Mouse (Mus musculus): ENCODE results near the gene Ppia.
"Not testable (repeated sequence)": the region's sequence is repeated elsewhere in the genome, so short reads cannot be mapped to it uniquely, and the experiment has no call there.

Gene Ppia

GRCm38 (mm10) chr11:6414751-6415550 lies at the start of gene Ppia:
Ppia (plus strand) TSS chr11:6415443.
- DNase-seq (ENCODE audit: low spot score), result no peak

GRCm38 (mm10) chr11:6365885-6366284 lies 49.4 kb upstream of the Ppia start:
- peak; percentile 78 for DNase-seq (ENCODE audit: low spot score)

GRCm38 (mm10) chr11:6366434-6366833 lies 48.8 kb upstream of the Ppia start:
- DNase-seq (ENCODE audit: low spot score), result no peak

- no peak for DNase-seq (ENCODE audit: low spot score)
Measured at GRCm38 (mm10) chr11:6367156-6367555, 48.1 kb upstream of the Ppia start.

GRCm38 (mm10) chr11:6367986-6368385 lies 47.3 kb upstream of the Ppia start:
- DNase-seq (ENCODE audit: low spot score), result not testable (repeated sequence)

- DNase-seq (ENCODE audit: low spot score), result no peak
Measured at GRCm38 (mm10) chr11:6371376-6372155, 43.7 kb upstream of the Ppia start.

GRCm38 (mm10) chr11:6372784-6373183 lies 42.5 kb upstream of the Ppia start:
- DNase-seq (ENCODE audit: low spot score), result no peak

GRCm38 (mm10) chr11:6380916-6381315 lies 34.3 kb upstream of the Ppia start:
- no peak for DNase-seq (ENCODE audit: low spot score)

- no peak for DNase-seq (ENCODE audit: low spot score)
Measured at GRCm38 (mm10) chr11:6388126-6388725, 27.0 kb upstream of the Ppia start.

GRCm38 (mm10) chr11:6388726-6389413 lies 26.4 kb upstream of the Ppia start, which contains the start of gene Zmiz2:
Zmiz2 (plus strand) TSS chr11:6389074.
- peak; percentile 92 for DNase-seq (ENCODE audit: low spot score)

- DNase-seq (ENCODE audit: low spot score), result peak; percentile 25
Measured at GRCm38 (mm10) chr11:6389483-6389921, 25.7 kb upstream of the Ppia start.

- no peak for DNase-seq (ENCODE audit: low spot score)
Measured at GRCm38 (mm10) chr11:6390376-6391053, 24.7 kb upstream of the Ppia start.

GRCm38 (mm10) chr11:6391516-6392276 lies 23.5 kb upstream of the Ppia start:
- DNase-seq (ENCODE audit: low spot score), result no peak

GRCm38 (mm10) chr11:6392857-6393256 lies 22.4 kb upstream of the Ppia start:
- DNase-seq (ENCODE audit: low spot score), result no peak

- DNase-seq (ENCODE audit: low spot score), result no peak
Measured at GRCm38 (mm10) chr11:6393866-6394265, 21.4 kb upstream of the Ppia start.

- DNase-seq (ENCODE audit: low spot score), result no peak
Measured at GRCm38 (mm10) chr11:6395565-6395964, 19.7 kb upstream of the Ppia start.

GRCm38 (mm10) chr11:6398141-6398540 lies 17.1 kb upstream of the Ppia start:
- DNase-seq (ENCODE audit: low spot score), result no peak

- peak; percentile 72 for DNase-seq (ENCODE audit: low spot score)
Measured at GRCm38 (mm10) chr11:6402515-6403510, 12.4 kb upstream of the Ppia start.

GRCm38 (mm10) chr11:6403830-6404405 lies 11.3 kb upstream of the Ppia start:
- no peak for DNase-seq (ENCODE audit: low spot score)
